Mouse (Mus musculus) left cerebral cortex, postnatal 14 days (tissue): ENCODE results near the gene Pld3. TPM values are rescaled to one million over a fixed set of nuclear protein-coding genes. Genes with fewer than 3 reads are reported as not detected.

Experiments used
- DNase-seq, 2 experiments: peaks; one replicate each; pipeline ENCODE4 v3.0.0; 2021 to 2022; ENCODE audit warnings: low spot score in 2 of 2, mixed read lengths in 1 of 2
- intact Hi-C: fragments of 180-260 bp; cut with DNase I; formaldehyde crosslinking; loops from one replicate; pipeline ENCODE4 v1.15.1; 2025
- total RNA-seq, 2 experiments: library from RNA; stranded (reverse); gene quantifications; 2 replicates each; pipeline ENCODE4 v1.2.3; 2021

Gene Pld3
- total RNA-seq, 2 experiments from 2014 or later, result 805 to 820 TPM

- intact Hi-C loops, result no loop called here
- no peak for DNase-seq
These were observed 60.0 kb downstream of the Pld3 start for GRCm38 (mm10) chr7:27493022-27493421.

- no peak for DNase-seq
- intact Hi-C loops, result no loop called here
These were observed 61.2 kb downstream of the Pld3 start for GRCm38 (mm10) chr7:27491856-27492255.

GRCm38 (mm10) chr7:27490543-27491329 lies 62.3 kb downstream of the Pld3 start:
- intact Hi-C loops, result no loop called here

GRCm38 (mm10) chr7:27490227-27490542 lies 62.8 kb downstream of the Pld3 start:
- intact Hi-C loops, result no loop called here
- DNase-seq, result peak in 1 of 2 experiments; percentile 66

More at GRCm38 (mm10) chr7:27490543-27491329, 62.3 kb downstream of the Pld3 start:
- peak; percentile 77 to 78 for DNase-seq

GRCm38 (mm10) chr7:27489270-27489869 lies 63.6 kb downstream of the Pld3 start:
- intact Hi-C loops, result no loop called here
- no peak for DNase-seq

GRCm38 (mm10) chr7:27487740-27488268 lies 65.2 kb downstream of the Pld3 start:
- intact Hi-C loops, result no loop called here
- DNase-seq, result peak; percentile 59 to 79

GRCm38 (mm10) chr7:27486770-27487697 lies 66.0 kb downstream of the Pld3 start, which contains the start of gene Sertad1:
Sertad1 (plus strand) TSS chr7:27486910.
- intact Hi-C loops, result no loop called here

GRCm38 (mm10) chr7:27486102-27486769 lies 66.8 kb downstream of the Pld3 start:
- no peak for DNase-seq
- intact Hi-C loops, result no loop called here

More at GRCm38 (mm10) chr7:27486770-27487697, 66.0 kb downstream of the Pld3 start, which contains the start of gene Sertad1:
- peak; percentile 99 to 100 for DNase-seq

- intact Hi-C loops, result no loop called here
These were observed 69.2 kb downstream of the Pld3 start for GRCm38 (mm10) chr7:27483860-27484259.

More at GRCm38 (mm10) chr7:27483860-27484259, 69.2 kb downstream of the Pld3 start:
- no peak for DNase-seq

Other genes starting within 250 kb of the Pld3 start
- 10 to 100 TPM; 62.5 to 62.6 TPM for gene Ltbp4, start 215.5 kb downstream of the Pld3 start, total RNA-seq
- 10 to 100 TPM; 22.2 to 27.4 TPM for gene Shkbp1, start 197.2 kb downstream of the Pld3 start, total RNA-seq
- not detected for gene Gm20479, start 195.8 kb downstream of the Pld3 start, total RNA-seq
- gene Sptbn4, start 105.5 kb downstream of the Pld3 start, total RNA-seq, result 100 to 1,000 TPM; 128 to 132 TPM
- 10 to 100 TPM; 11.7 to 13.0 TPM for gene Blvrb, start 105.2 kb downstream of the Pld3 start, total RNA-seq
- gene Sertad3, start 79.5 kb downstream of the Pld3 start, total RNA-seq, result 1 to 10 TPM; 3.0 to 3.1 TPM
- gene Sertad1, start 66.3 kb downstream of the Pld3 start, total RNA-seq, result 10 to 100 TPM in 1 of 2 experiments, 1 to 10 TPM in 1; 8.7 to 12.9 TPM
- under 1 TPM; 0.57 to 0.66 TPM for gene Prx, start 53.9 kb downstream of the Pld3 start, total RNA-seq
- not detected for gene Hipk4, start 30.0 kb downstream of the Pld3 start, total RNA-seq
- gene 2310022A10Rik, start within 50 bp of the Pld3 start, total RNA-seq, result 10 to 100 TPM; 24.5 to 27.8 TPM
- 100 to 1,000 TPM; 114 to 147 TPM for gene Akt2, start 38.3 kb upstream of the Pld3 start, total RNA-seq
- 100 to 1,000 TPM; 158 to 159 TPM for gene Ttc9b, start 100.7 kb upstream of the Pld3 start, total RNA-seq
- gene Map3k10, start 121.4 kb upstream of the Pld3 start, total RNA-seq, result 100 to 1,000 TPM; 228 to 233 TPM
- gene Zfp607b, start 136.1 kb upstream of the Pld3 start, total RNA-seq, result 1 to 10 TPM; 8.0 to 8.1 TPM
- gene Zfp60, start 178.2 kb upstream of the Pld3 start, total RNA-seq, result 10 to 100 TPM; 33.7 to 34.4 TPM